Mouse (Mus musculus) cerebral cortex, adult 2 months (tissue): ENCODE data around the gene Tspan5.

Source experiments
- WGBS: fragments of 180-500 bp; shearing (Covaris S2); methylation state at CpG from one replicate; pipeline ENCODE4 v1.1.7; 2018; 5-methylcytosine and 5-hydroxymethylcytosine counted together

Gene Tspan5

DNA sequence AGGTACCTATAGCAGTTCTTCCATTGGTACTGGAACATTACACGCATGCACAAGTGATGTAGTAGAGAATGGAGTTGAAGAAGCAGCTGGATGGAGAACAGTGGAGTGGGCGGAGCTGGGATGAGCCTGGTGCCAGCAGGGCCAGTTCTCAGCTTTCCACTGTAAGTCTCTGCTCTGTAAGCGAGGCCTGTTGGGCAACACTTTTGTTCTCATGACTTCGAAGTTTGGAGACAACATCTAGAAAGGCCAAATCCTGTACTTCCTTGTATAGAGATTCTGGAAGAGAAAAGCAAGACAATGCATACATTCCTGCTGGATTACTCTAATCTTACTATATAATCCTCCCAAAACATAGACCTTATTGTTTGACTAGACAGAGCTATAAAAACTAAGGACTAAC is 185.4 kb downstream of the Tspan5 start:
- WGBS: 71% methylated on average over 4 of the region's 4 CpGs

DNA sequence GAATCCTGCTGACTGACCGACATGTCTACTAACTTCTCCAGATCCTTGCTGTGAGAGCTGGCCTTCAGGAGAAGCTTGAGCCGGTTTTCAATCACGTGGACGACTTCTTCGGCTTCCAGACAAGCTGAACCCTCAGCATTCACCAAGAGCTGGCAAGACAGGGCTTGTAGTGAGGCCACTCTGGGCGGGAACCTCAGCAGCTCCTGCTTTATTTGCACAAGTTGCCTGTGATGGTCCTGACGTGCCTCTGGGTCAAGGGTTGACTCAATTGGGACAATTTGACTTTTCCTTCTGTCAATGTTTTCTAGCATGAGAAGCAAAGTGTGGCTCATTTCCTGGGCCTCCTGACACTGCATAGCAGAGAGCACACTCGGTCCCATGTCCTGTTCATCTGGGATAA is 194.8 kb downstream of the Tspan5 start:
- 93% methylated on average over 8 of the region's 8 CpGs for WGBS

DNA sequence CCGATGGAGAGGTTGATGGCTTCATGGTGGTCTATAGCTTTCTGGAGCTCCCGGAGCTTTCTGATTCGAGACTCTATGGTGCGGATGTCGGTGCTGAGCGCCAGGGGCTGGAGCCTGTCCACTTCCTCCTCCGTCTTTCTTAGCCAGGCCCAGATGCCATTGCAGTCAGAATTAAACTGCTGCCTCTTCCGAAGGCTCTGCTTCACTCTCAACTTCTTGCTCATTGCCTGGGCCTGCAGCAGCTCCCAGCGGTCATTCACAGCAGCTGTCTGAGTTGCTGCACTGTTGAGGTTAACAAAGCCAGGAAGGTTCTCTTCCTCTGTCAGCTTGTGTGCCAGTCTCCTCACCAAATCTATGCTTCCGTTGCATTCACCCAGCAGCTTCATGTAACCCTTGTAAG is 195.2 kb downstream of the Tspan5 start:
- WGBS: 88% methylated on average over 10 of the region's 10 CpGs

DNA sequence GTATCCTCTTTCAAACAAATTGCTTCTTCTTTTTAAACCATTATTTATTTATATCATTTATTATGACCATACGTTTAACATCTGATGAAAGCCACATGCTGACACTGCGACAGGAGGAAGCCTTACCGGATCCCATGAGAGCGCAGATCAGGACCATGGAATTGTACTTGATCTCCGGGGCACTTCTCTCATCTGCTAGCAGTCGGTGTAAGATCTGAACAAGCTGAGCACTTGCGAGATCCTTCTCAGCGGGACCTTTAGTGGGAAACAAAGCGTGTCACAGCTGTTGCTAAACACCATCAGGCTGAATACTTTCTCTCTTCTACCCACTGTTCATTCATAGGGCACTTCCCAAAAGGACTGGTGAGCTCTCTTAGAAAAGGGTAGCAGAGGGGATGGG is 199.6 kb downstream of the Tspan5 start:
- WGBS: 59% methylated on average over 9 of the region's 9 CpGs

DNA sequence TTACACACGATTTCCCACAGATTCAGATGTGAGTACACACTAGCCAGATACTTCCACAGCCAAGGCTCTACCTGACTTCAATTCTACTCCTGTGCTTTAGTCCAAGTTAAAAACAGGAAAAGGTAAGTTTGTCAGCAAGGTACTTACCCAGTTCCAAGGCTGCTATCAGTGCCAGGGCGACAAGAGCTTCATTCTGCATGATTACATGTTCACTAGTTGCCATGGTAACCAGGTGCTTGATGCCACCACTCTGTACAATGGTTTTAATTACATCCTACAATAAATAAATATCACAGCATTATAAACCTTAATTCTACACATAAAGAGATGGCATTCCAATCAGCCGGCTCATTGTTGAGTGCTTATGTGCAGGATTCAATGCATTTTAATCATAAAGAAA is 203.5 kb downstream of the Tspan5 start:
- 89% methylated on average over 3 of the region's 3 CpGs for WGBS

DNA sequence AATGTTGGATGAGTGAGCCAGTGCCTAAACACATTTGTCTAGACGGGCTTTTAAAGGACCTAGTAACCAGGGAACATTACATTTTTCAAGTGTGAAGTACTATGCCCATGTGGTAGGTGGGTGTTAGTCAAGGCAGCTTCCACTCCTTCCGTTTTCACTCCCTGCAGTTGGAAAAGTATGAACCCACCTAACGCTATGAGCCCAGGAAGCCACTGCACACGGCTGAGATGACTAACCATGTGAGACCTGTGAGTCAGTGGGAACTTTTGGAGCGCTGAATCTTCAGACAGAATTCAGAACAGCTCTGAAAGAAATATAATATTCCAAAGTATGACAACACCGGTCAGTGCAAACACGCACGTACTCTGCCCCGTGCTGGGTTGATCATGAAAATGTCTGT is 207.1 kb downstream of the Tspan5 start:
- 60% methylated on average over 9 of the region's 9 CpGs for whole genome bisulfite sequencing

- WGBS: 94% methylated on average over 7 of the region's 7 CpGs
Observed at GRCm38 (mm10) chr3:138955220-138955619, 213.2 kb downstream of the Tspan5 start.
